Mouse (Mus musculus): ENCODE data around the gene Pth2. TPM values are rescaled to one million over a fixed set of nuclear protein-coding genes. Genes with fewer than 3 reads are reported as not detected.

Gene Pth2
- total RNA-seq, 1 experiment = 0.54 TPM

DNA sequence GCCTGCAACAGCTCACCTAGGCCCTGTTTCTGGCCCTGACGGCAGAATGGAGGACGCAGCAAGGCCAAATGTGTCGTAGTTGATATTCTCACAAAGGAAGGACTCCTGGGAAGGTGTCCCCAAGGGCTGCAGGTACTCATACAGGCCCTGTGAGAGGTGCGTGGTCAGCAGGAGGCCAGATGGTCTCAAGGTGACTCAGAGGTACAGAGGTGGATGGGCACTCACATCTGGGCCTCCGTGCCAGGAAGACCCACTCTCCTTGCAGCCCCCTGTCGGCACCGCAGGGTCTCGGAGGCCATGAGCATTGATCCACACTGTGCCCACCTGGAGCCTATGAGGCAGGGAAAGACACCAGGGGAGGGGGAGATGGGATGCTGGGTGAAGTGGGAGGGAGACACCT is 35.3 kb upstream of the Pth2 start:
- Histone ChIP-seq H3K9ac (ENCODE audit: insufficient read depth, low read depth, low read length, poor library complexity, severe bottlenecking) (no peak overlapping the region), H3K36me3 (ENCODE audit: control insufficient read depth, insufficient read depth, low read length, poor library complexity, severe bottlenecking) (peaks cover 44% of the 10 kb centered on the region)
- in situ Hi-C loops (cut with MboI; ENCODE audit: low sequenced_read_pairs in 2 of 2, unreplicated experiment in 2 of 2) = no loop called here

DNA sequence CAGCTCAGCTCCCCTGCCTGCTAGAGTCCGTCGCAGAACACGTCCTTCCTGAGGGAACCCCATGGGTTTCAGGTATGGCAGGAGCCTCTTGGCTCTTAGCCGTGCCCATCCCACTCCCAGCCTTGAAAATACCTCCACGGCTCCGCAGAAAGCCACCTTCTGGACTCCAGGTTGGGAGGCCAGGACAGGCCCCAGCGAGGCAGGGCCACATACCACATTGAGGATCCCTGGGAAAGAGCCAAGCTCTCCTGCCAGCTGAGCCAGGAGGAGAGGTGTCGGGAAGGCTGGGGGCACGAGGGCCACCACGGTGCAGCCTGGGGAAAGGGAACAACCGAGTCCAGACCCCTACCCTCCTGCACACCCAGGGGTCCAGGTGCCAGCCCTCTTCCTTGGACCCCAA is 33.5 kb upstream of the Pth2 start:
- Histone ChIP-seq H3K9ac (ENCODE audit: insufficient read depth, low read depth, low read length, poor library complexity, severe bottlenecking) (no peak overlapping the region), H3K27ac (ENCODE audit: insufficient read depth, low read depth, low read length, poor library complexity, severe bottlenecking) (no peak overlapping the region), H3K9me3 (ENCODE audit: control insufficient read depth, insufficient read depth, low read depth, low read length) (no peaks in the 10 kb centered on the region), H3K36me3 (ENCODE audit: control insufficient read depth, insufficient read depth, low read length, poor library complexity, severe bottlenecking) (peaks cover 34% of the 10 kb centered on the region), H3K4me1 (ENCODE audit: control insufficient read depth in 2 of 2, insufficient read depth in 2 of 2, low read length in 2 of 2, poor library complexity in 1 of 2) (peaks cover 2 to 3% of the 10 kb centered on the region in 2 experiments; a peak in 2 of 4 replicates), H3K4me3 (ENCODE audit: insufficient read depth in 1 of 2, low read depth in 1 of 2, low read length in 2 of 2, poor library complexity in 1 of 2, severe bottlenecking in 1 of 2) (no peak overlapping the region)
- in situ Hi-C loops (cut with MboI; ENCODE audit: low sequenced_read_pairs in 2 of 2, unreplicated experiment in 2 of 2) = no loop called here
- TF ChIP-seq ZNF384 (IDR thresholded peaks at IDR 0.05; ENCODE audit: low read depth, low read length) (no peak), ZC3H11A (IDR thresholded peaks at IDR 0.05; ENCODE audit: borderline replicate concordance, low read depth, low read length) (no peak), MAFK (IDR thresholded peaks at IDR 0.05; ENCODE audit: insufficient read depth, low read depth, low read length) (no peak), CHD2 (IDR thresholded peaks at IDR 0.05; ENCODE audit: low read depth, low read length) (no peak), HCFC1 (IDR thresholded peaks at IDR 0.05; ENCODE audit: borderline replicate concordance, insufficient read depth, low read length) (no peak)
- DNase-seq (ENCODE audit: low read depth, low spot score) = no peak

More for the DNA sequence above, 35.3 kb upstream of the Pth2 start:
- no peak for DNase-seq (ENCODE audit: low read depth, low spot score)
- no peak for TF ChIP-seq MAFK (IDR thresholded peaks at IDR 0.05; ENCODE audit: insufficient read depth, low read depth, low read length)
- TF ChIP-seq HCFC1 (IDR thresholded peaks at IDR 0.05; ENCODE audit: borderline replicate concordance, insufficient read depth, low read length) = no peak
- no peak for TF ChIP-seq CHD2 (IDR thresholded peaks at IDR 0.05; ENCODE audit: low read depth, low read length)
- no peak for TF ChIP-seq ZNF384 (IDR thresholded peaks at IDR 0.05; ENCODE audit: low read depth, low read length)
- TF ChIP-seq ZC3H11A (IDR thresholded peaks at IDR 0.05; ENCODE audit: borderline replicate concordance, low read depth, low read length) = no peak
- H3K4me1 ChIP-seq (ENCODE audit: control insufficient read depth in 2 of 2, insufficient read depth in 2 of 2, low read length in 2 of 2, poor library complexity in 1 of 2) = peaks cover 0 to under 1% of the 10 kb centered on the region in 2 experiments; a peak in 2 of 4 replicates
- no peak overlapping the region for H3K27ac ChIP-seq (ENCODE audit: insufficient read depth, low read depth, low read length, poor library complexity, severe bottlenecking)
- H3K4me3 ChIP-seq (ENCODE audit: insufficient read depth in 1 of 2, low read depth in 1 of 2, low read length in 2 of 2, poor library complexity in 1 of 2, severe bottlenecking in 1 of 2) = no peak overlapping the region
- no peaks in the 10 kb centered on the region for H3K9me3 ChIP-seq (ENCODE audit: control insufficient read depth, insufficient read depth, low read depth, low read length)

DNA sequence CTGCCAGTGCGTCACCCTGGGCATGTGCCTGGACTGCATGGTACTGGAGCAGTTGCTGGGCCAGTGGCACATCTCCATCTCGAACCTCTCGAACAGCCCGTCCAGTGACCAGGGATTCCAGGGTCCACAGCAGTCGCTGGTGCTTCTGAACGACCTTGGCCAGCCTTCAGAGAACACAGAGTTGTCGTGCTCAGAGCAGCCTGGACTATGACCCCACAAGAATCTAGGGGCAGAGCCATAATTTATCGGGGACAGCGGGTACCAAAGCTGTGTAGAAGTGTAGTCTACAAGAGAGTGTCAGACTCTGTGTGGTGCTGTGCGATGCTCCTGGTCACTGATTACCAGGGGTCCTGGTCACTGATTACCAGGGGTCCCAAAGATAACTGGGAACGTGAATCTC is 32.9 kb upstream of the Pth2 start:
- Histone ChIP-seq H3K27ac (ENCODE audit: insufficient read depth, low read depth, low read length, poor library complexity, severe bottlenecking) (no peak overlapping the region), H3K4me3 (ENCODE audit: insufficient read depth in 1 of 2, low read depth in 1 of 2, low read length in 2 of 2, poor library complexity in 1 of 2, severe bottlenecking in 1 of 2) (no peak overlapping the region), H3K4me1 (ENCODE audit: control insufficient read depth in 2 of 2, insufficient read depth in 2 of 2, low read length in 2 of 2, poor library complexity in 1 of 2) (peaks cover 2 to 3% of the 10 kb centered on the region in 2 experiments; a peak in 2 of 4 replicates), H3K9me3 (ENCODE audit: control insufficient read depth, insufficient read depth, low read depth, low read length) (no peaks in the 10 kb centered on the region), H3K36me3 (ENCODE audit: control insufficient read depth, insufficient read depth, low read length, poor library complexity, severe bottlenecking) (peaks cover 29% of the 10 kb centered on the region), H3K9ac (ENCODE audit: insufficient read depth, low read depth, low read length, poor library complexity, severe bottlenecking) (no peak overlapping the region)
- TF ChIP-seq ZC3H11A (IDR thresholded peaks at IDR 0.05; ENCODE audit: borderline replicate concordance, low read depth, low read length) (no peak), ZNF384 (IDR thresholded peaks at IDR 0.05; ENCODE audit: low read depth, low read length) (no peak), MAFK (IDR thresholded peaks at IDR 0.05; ENCODE audit: insufficient read depth, low read depth, low read length) (no peak), HCFC1 (IDR thresholded peaks at IDR 0.05; ENCODE audit: borderline replicate concordance, insufficient read depth, low read length) (no peak)
- no peak for DNase-seq (ENCODE audit: low read depth, low spot score)
- in situ Hi-C loops (cut with MboI; ENCODE audit: low sequenced_read_pairs in 2 of 2, unreplicated experiment in 2 of 2) = no loop called here

DNA sequence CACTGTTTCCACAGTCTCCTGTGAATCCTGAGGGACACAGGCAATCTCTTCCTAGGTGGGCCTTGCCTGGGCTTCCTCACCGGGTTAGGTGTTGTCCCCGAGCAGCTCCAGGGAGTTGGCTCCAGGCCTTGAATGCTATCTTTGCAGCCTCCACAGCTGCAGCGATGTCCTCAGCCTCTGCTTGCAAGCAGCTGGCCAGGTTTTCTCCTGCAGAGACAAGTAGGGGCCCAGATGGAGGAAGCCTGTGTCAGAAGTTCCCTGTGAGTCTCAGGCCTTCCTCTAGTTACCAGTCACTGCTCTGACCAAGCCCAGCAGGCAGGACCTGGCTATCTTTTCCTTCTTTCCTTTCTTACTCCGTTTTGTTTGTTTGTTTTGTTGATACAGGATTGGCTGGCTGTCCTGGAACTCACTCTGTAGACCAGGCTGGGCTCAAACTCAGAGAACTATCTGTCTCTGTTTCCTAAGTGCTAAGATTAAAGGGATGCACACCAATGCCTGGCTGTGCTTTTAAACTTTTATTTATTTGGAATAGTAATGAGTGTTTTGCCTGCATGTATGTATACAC is 32.2 kb upstream of the Pth2 start:
- H3K27ac ChIP-seq (ENCODE audit: insufficient read depth, low read depth, low read length, poor library complexity, severe bottlenecking) = no peak overlapping the region

More for the DNA sequence above, 32.2 kb upstream of the Pth2 start:
- peaks cover 3 to 4% of the 10 kb centered on the region in 2 experiments; a peak in 3 of 4 replicates for H3K4me1 ChIP-seq (ENCODE audit: control insufficient read depth in 2 of 2, insufficient read depth in 2 of 2, low read length in 2 of 2, poor library complexity in 1 of 2)
- in situ Hi-C loops (cut with MboI; ENCODE audit: low sequenced_read_pairs in 2 of 2, unreplicated experiment in 2 of 2) = no loop called here
- no peak overlapping the region for H3K9ac ChIP-seq (ENCODE audit: insufficient read depth, low read depth, low read length, poor library complexity, severe bottlenecking)
- no peak overlapping the region for H3K4me3 ChIP-seq (ENCODE audit: insufficient read depth in 1 of 2, low read depth in 1 of 2, low read length in 2 of 2, poor library complexity in 1 of 2, severe bottlenecking in 1 of 2)
- H3K36me3 ChIP-seq (ENCODE audit: control insufficient read depth, insufficient read depth, low read length, poor library complexity, severe bottlenecking) = peaks cover 24% of the 10 kb centered on the region
- no peak for DNase-seq (ENCODE audit: low read depth, low spot score)
- H3K9me3 ChIP-seq (ENCODE audit: control insufficient read depth, insufficient read depth, low read depth, low read length) = no peaks in the 10 kb centered on the region
- no peak for TF ChIP-seq MAFK (IDR thresholded peaks at IDR 0.05; ENCODE audit: insufficient read depth, low read depth, low read length)
- TF ChIP-seq ZC3H11A (IDR thresholded peaks at IDR 0.05; ENCODE audit: borderline replicate concordance, low read depth, low read length) = no peak
- no peak for TF ChIP-seq CHD2 (IDR thresholded peaks at IDR 0.05; ENCODE audit: low read depth, low read length)

Data from ES-E14 (cell line).